Mouse (Mus musculus) skeletal muscle tissue, adult 2 months (tissue): ENCODE measurements around the gene Smndc1.

ENCODE experiments used
- DNase-seq: peaks from one replicate; pipeline ENCODE4 v3.0.0-alpha.2; 2012; ENCODE audit warnings: low read depth, low spot score

Gene Smndc1

GRCm38 (mm10) chr19:53383336-53383735 is 7.0 kb downstream of the Smndc1 start:
- DNase-seq: no peak

- DNase-seq: no peak
These were observed 12.0 kb downstream of the Smndc1 start for GRCm38 (mm10) chr19:53378421-53378820.

GRCm38 (mm10) chr19:53377652-53378051 is 12.7 kb downstream of the Smndc1 start:
- DNase-seq: no peak

- DNase-seq: no peak
These were observed 14.6 kb downstream of the Smndc1 start for GRCm38 (mm10) chr19:53375816-53376215.

- DNase-seq: no peak
These were observed 15.1 kb downstream of the Smndc1 start for GRCm38 (mm10) chr19:53375299-53375698.

- no peak for DNase-seq
These were observed 16.8 kb downstream of the Smndc1 start for GRCm38 (mm10) chr19:53373570-53373969.

GRCm38 (mm10) chr19:53371666-53372065 is 18.7 kb downstream of the Smndc1 start, which contains the start of gene Gm10197:
TSS of gene Gm10197 (minus strand) at chr19:53371766.
- no peak for DNase-seq

GRCm38 (mm10) chr19:53370233-53370632 is 20.1 kb downstream of the Smndc1 start:
- no peak for DNase-seq

- DNase-seq: peak; percentile 45
These were observed 20.8 kb downstream of the Smndc1 start for GRCm38 (mm10) chr19:53369469-53370043.

GRCm38 (mm10) chr19:53366881-53367280 is 23.5 kb downstream of the Smndc1 start:
- DNase-seq: no peak

- DNase-seq: no peak
These were observed 24.2 kb downstream of the Smndc1 start for GRCm38 (mm10) chr19:53366057-53366775.

GRCm38 (mm10) chr19:53364963-53365362 is 25.4 kb downstream of the Smndc1 start:
- peak; percentile 86 for DNase-seq

GRCm38 (mm10) chr19:53364551-53364950 is 25.8 kb downstream of the Smndc1 start:
- no peak for DNase-seq

GRCm38 (mm10) chr19:53362967-53363366 is 27.4 kb downstream of the Smndc1 start:
- DNase-seq: no peak

GRCm38 (mm10) chr19:53360265-53360958 is 30.0 kb downstream of the Smndc1 start:
- DNase-seq: peak; percentile 27

GRCm38 (mm10) chr19:53359160-53360033 is 31.0 kb downstream of the Smndc1 start:
- no peak for DNase-seq

GRCm38 (mm10) chr19:53355065-53355464 is 35.3 kb downstream of the Smndc1 start:
- no peak for DNase-seq

- DNase-seq: no peak
These were observed 35.9 kb downstream of the Smndc1 start for GRCm38 (mm10) chr19:53354271-53355000.

- no peak for DNase-seq
These were observed 36.5 kb downstream of the Smndc1 start for GRCm38 (mm10) chr19:53353864-53354263.

- peak; percentile 48 for DNase-seq
These were observed 44.6 kb downstream of the Smndc1 start for GRCm38 (mm10) chr19:53345766-53346165.

GRCm38 (mm10) chr19:53344062-53344461 is 46.3 kb downstream of the Smndc1 start:
- no peak for DNase-seq
